Mouse (Mus musculus) myocyte (in vitro differentiated cells): Measurements from ENCODE around the gene Dpp6. TPM values are rescaled to one million over a fixed set of nuclear protein-coding genes. Genes with fewer than 3 reads are reported as not detected.

ENCODE experiments used
- H3K27me3 ChIP-seq: one replicate; pipeline ENCODE4 v1.6.1; 2011; ENCODE audit not compliant: control insufficient read depth, insufficient read depth, insufficient read length
- H3K36me3 ChIP-seq: one replicate; pipeline ENCODE4 v1.6.1; 2011; ENCODE audit not compliant: control insufficient read depth, insufficient read depth
- H3K4me2 ChIP-seq: one replicate; pipeline ENCODE4 v1.6.1; 2011; ENCODE audit warnings: low read depth, control low read depth
- H3K4me3 ChIP-seq: one replicate; pipeline ENCODE4 v1.5.1; 2011; ENCODE audit warnings: mild to moderate bottlenecking, control low read depth, moderate library complexity
- H3K79me2 ChIP-seq: one replicate; pipeline ENCODE4 v1.6.1; 2011; ENCODE audit not compliant: control insufficient read depth, insufficient read depth
- H3ac ChIP-seq: one replicate; pipeline ENCODE4 v1.6.1; 2011; ENCODE audit not compliant: control insufficient read depth, insufficient read length
- CEBPB ChIP-seq: IDR thresholded peaks from 2 replicates; pipeline ENCODE4 v1.6.1; 2011; ENCODE audit warnings: mild to moderate bottlenecking, moderate library complexity; ENCODE audit not compliant: poor library complexity, insufficient read depth, severe bottlenecking
- E2F4 ChIP-seq: IDR thresholded peaks from one replicate; pipeline ENCODE4 v1.6.1; 2011; ENCODE audit warnings: mild to moderate bottlenecking, control low read depth, moderate library complexity; ENCODE audit not compliant: insufficient read depth
- MAX ChIP-seq: IDR thresholded peaks from one replicate; pipeline ENCODE4 v1.6.1; 2011; ENCODE audit warnings: low read depth, mild to moderate bottlenecking, control low read depth
- MYOD1 ChIP-seq, 3 experiments: IDR thresholded peaks; one replicate each; pipeline ENCODE4 v1.6.1; 2011; ENCODE audit warnings: control low read depth in 2 of 3, low read depth in 2 of 3, mild to moderate bottlenecking in 2 of 3, moderate library complexity in 1 of 3; ENCODE audit not compliant: insufficient read length in 2 of 3, control insufficient read depth in 1 of 3
- MYOG ChIP-seq, 3 experiments: IDR thresholded peaks; one replicate each; pipeline ENCODE4 v1.6.1; 2011; ENCODE audit warnings: control low read depth in 2 of 3, low read depth in 2 of 3, mild to moderate bottlenecking in 2 of 3; ENCODE audit not compliant: insufficient read length in 2 of 3, control insufficient read depth in 1 of 3, insufficient read depth in 1 of 3
- POLR2A ChIP-seq: IDR thresholded peaks from one replicate; pipeline ENCODE4 v1.6.1; 2011; ENCODE audit warnings: low read depth, mild to moderate bottlenecking, control low read depth, moderate library complexity; ENCODE audit not compliant: insufficient read length
- POLR2AphosphoS2 ChIP-seq: IDR thresholded peaks from one replicate; pipeline ENCODE4 v1.6.1; 2011; ENCODE audit warnings: low read depth, control low read depth; ENCODE audit not compliant: insufficient read length
- REST ChIP-seq: IDR thresholded peaks from one replicate; pipeline ENCODE4 v1.6.1; 2011; ENCODE audit warnings: mild to moderate bottlenecking, control low read depth, moderate library complexity; ENCODE audit not compliant: insufficient read depth, insufficient read length
- SRF ChIP-seq: IDR thresholded peaks from one replicate; pipeline ENCODE4 v1.6.1; 2011; ENCODE audit warnings: low read depth; ENCODE audit not compliant: control insufficient read depth, insufficient read length
- TCF12 ChIP-seq: IDR thresholded peaks from one replicate; pipeline ENCODE4 v1.6.1; 2011; ENCODE audit warnings: mild to moderate bottlenecking, control low read depth; ENCODE audit not compliant: poor library complexity, insufficient read depth, severe bottlenecking
- TCF3 ChIP-seq: IDR thresholded peaks from one replicate; pipeline ENCODE4 v1.6.1; 2011; ENCODE audit warnings: low read depth, control low read depth; ENCODE audit not compliant: insufficient read length
- USF1 ChIP-seq: IDR thresholded peaks from one replicate; pipeline ENCODE4 v1.6.1; 2011; ENCODE audit warnings: low read depth, mild to moderate bottlenecking, control low read depth, moderate library complexity
- polyA plus RNA-seq: library from polyadenylated mRNA; unstranded; fragments of >200 nt; fragmentation: generic; extraction: Trizol; gene quantifications from one replicate; pipeline ENCODE4 v1.2.1, GENCODE M21; 2012; ENCODE audit warnings: missing spikeins

Dpp6 gene
- polyA plus RNA-seq, 1 experiment = 0.06 TPM

DNA sequence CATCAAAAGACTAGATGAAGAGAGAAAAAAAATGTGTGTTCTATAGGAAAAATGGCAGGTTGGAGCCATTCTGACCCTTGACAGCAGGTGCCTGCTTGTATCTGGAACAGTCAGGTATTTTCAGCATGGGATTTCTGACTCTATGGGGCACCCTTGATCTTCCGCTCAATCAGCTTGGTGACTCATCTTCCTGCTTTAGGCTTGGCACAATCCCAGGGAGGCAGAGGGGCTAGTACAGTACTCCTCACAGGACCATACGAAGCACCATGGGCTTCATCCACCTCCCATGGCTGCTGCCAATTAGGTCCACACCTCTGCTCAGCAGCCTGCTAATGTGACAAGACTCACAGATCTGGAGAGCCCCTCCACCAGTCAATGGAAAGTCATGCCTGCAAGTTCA, 305.9 kb downstream of the Dpp6 start:
- Histone ChIP-seq H3K79me2 (no peaks in the 10 kb centered on the region), H3K4me2 (no peak overlapping the region), H3ac (no peak overlapping the region), H3K4me3 (no peak overlapping the region), H3K36me3 (no peaks in the 10 kb centered on the region), H3K27me3 (no peaks in the 10 kb centered on the region)
- TF ChIP-seq MAX (no peak), POLR2AphosphoS2 (no peak), SRF (no peak), CEBPB (no peak), E2F4 (no peak)

DNA sequence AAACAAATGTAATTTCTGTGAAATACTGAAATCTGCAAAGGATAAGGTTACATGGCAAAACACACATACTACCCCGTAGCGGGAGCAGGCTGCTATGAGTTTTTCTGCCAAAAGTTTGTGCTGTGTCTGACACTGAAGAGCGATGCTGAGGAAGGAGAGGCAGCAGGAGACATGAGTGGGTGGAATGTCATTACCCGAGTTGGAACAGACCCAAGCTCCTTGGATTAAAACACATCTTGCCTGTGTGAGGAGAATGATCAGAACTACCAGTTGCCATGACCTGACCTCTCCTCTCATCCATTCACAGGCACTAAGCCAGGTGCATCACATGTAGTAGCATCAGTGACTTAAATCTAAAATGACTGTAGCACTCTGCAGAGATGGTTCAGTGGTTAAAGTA, 309.0 kb downstream of the Dpp6 start:
- Histone ChIP-seq H3ac (no peak overlapping the region), H3K4me3 (no peak overlapping the region), H3K36me3 (no peaks in the 10 kb centered on the region), H3K4me2 (no peak overlapping the region), H3K27me3 (no peaks in the 10 kb centered on the region), H3K79me2 (no peaks in the 10 kb centered on the region)
- TF ChIP-seq MAX (no peak), CEBPB (no peak), MYOG (IDR thresholded peaks at IDR 0.05; ENCODE audit: control insufficient read depth in 1 of 3, insufficient read depth in 1 of 3, insufficient read length in 2 of 3, low read depth in 2 of 3) (no peak), POLR2AphosphoS2 (no peak), USF1 (no peak)

DNA sequence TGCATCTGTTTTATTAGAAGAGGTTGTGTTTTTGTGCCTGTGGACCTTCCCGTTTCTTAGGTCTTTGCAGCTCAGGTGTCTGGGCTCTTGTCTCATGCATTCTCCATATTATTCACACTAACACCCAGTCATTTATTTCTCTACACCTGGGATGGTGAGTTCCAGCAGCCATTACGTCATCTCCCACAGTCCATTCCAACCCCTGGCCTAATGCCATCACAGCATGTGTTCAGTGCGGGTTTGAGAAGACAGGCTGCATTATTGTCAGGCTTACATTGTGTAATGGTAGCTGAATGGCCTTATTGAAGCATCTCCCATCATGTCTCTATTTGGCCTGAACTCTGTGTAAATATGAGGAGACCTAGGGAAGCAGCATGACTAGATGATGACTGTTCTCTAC, 316.2 kb downstream of the Dpp6 start:
- no peak overlapping the region for H3K4me3 ChIP-seq
- TF ChIP-seq MAX (no peak), USF1 (no peak), CEBPB (no peak)
- H3K27me3 ChIP-seq = no peaks in the 10 kb centered on the region
- no peaks in the 10 kb centered on the region for H3K79me2 ChIP-seq
- H3ac ChIP-seq = no peak overlapping the region
- no peak overlapping the region for H3K4me2 ChIP-seq
- no peaks in the 10 kb centered on the region for H3K36me3 ChIP-seq

DNA sequence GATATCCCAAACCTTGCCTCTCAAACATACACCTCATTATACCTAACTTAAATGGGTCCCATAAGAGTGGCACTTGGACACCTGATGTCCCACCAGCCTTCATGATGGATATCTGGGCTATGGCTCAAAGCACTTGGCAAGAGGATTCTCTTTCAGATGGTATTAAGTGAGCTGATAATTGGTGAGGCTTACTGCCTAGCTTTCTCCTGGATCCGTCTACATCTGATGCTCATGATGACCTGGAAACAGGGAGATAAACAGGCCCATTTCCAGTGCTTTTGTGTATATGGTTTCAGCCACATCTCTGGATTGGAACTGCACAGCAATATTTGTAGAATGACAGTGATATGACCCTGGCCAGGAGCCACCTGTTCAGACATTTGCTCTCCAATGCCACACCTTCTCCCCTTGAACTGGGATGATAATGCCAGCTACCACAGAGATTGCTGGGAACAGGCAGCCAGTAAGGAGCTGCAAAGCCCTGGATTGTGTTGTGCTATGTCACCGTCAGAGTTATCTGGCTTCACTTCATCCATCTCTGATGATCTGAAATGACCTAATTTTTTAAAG, 317.5 kb downstream of the Dpp6 start:
- H3K36me3 ChIP-seq = no peaks in the 10 kb centered on the region
- H3K79me2 ChIP-seq = no peaks in the 10 kb centered on the region
- TF ChIP-seq POLR2AphosphoS2 (no peak), SRF (no peak), USF1 (no peak), E2F4 (no peak), MAX (no peak), REST (no peak), MYOD1 (IDR thresholded peaks at IDR 0.05; ENCODE audit: control insufficient read depth in 1 of 3, insufficient read length in 2 of 3, low read depth in 2 of 3) (no peak), TCF3 (no peak), POLR2A (no peak), TCF12 (no peak), CEBPB (no peak), MYOG (IDR thresholded peaks at IDR 0.05; ENCODE audit: control insufficient read depth in 1 of 3, insufficient read depth in 1 of 3, insufficient read length in 2 of 3, low read depth in 2 of 3) (no peak)
- no peaks in the 10 kb centered on the region for H3K27me3 ChIP-seq
- H3ac ChIP-seq = no peak overlapping the region
- no peak overlapping the region for H3K4me2 ChIP-seq
- no peak overlapping the region for H3K4me3 ChIP-seq

DNA sequence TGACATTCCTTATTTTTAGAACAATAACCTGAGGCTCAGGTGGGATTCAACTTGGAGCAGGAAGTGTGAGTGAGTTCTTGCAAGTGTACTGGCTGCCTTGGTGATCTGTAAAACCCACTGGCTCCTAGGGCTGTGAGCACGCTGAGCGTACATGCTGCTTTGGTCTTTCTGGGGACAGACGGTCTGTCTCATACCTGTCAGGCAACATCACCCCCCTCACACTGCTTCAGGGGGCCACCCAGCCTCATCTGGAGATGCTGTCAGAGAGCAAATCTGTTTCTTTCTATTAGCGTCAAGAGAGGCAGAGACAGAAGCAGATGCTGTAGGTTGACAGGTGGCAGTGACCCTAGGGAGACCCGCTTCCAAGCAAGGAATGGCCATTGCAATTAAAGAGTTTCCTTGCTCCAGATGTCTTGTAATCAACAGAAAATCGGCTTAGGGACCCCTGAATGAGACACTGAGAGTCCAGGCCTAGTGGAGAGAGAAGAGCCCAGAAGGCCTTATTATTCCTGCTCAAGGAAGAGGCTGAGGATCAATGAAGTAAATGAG, 330.5 kb downstream of the Dpp6 start:
- H3K79me2 ChIP-seq = no peaks in the 10 kb centered on the region
- TF ChIP-seq MAX (no peak), SRF (no peak), POLR2AphosphoS2 (no peak), USF1 (no peak), TCF12 (no peak), TCF3 (no peak), E2F4 (no peak), MYOD1 (IDR thresholded peaks at IDR 0.05; ENCODE audit: control insufficient read depth in 1 of 3, insufficient read length in 2 of 3, low read depth in 2 of 3) (no peak), CEBPB (no peak), REST (no peak), POLR2A (no peak), MYOG (IDR thresholded peaks at IDR 0.05; ENCODE audit: control insufficient read depth in 1 of 3, insufficient read depth in 1 of 3, insufficient read length in 2 of 3, low read depth in 2 of 3) (no peak)
- H3K4me2 ChIP-seq = no peak overlapping the region
- no peaks in the 10 kb centered on the region for H3K36me3 ChIP-seq
- no peak overlapping the region for H3K4me3 ChIP-seq
- H3ac ChIP-seq = no peak overlapping the region
- H3K27me3 ChIP-seq = no peaks in the 10 kb centered on the region
